In genomic region chr1:166014530-166014929, GRCm38 (mm10) we compare ENCODE assay signal across 18 mouse cellular contexts. TPM values are rescaled to one million over a fixed set of nuclear protein-coding genes. Genes with fewer than 3 reads are reported as not detected.
DNase-seq lines count a peak whose midpoint lies in the region; ATAC-seq and TF ChIP-seq lines count a peak whose summit lies in the region.
"Had no signal": no experiment of that assay in that cellular context is flagged by ENCODE, and none has a peak within 500 bp of the region (broad histone marks: within the 10 kb centered on the region; RNA-seq: fewer than 3 reads in every experiment).

No protein-coding gene starts in this region.

- peak; percentile 54; the same call in 1 of the 2 replicates for ATAC-seq in erythroid progenitor cell, adult 5-6 weeks (replicated peaks; ENCODE audit: low FRiP score, poor library complexity, severe bottlenecking)
- peak; percentile 89 for ATAC-seq in liver, postnatal 0 days
- ATAC-seq: forebrain, embryonic 16.5 days; hindbrain, embryonic 16.5 days; lung, postnatal 0 days had no signal

- peak; percentile 51; the same call in 1 of the 2 replicates for TF ChIP-seq EP300 in liver, postnatal 0 days (IDR thresholded peaks at IDR 0.05; ENCODE audit: low read depth)

- TF ChIP-seq POLR2A in kidney, adult 2 months (IDR thresholded peaks at IDR 0.05; ENCODE audit: low read depth, low read length) = no peak

- no peaks in the 10 kb centered on the region for H3K36me3 ChIP-seq in liver, postnatal 0 days (replicated peaks; ENCODE audit: insufficient read depth, low read length)
- no peaks in the 10 kb centered on the region for H3K36me3 ChIP-seq in kidney, adult 2 months (ENCODE audit: control insufficient read depth, insufficient read depth, low read length)
- H3K36me3 ChIP-seq: heart, embryonic 10.5 days; limb, embryonic 12.5 days had no signal

- WGBS in liver, postnatal 0 days (ENCODE audit: insufficient replicate concordance) = 41% methylated on average over 5 of the region's 5 CpGs
- WGBS in kidney, adult 2 months = 71% methylated on average over 5 of the region's 5 CpGs

- no peak overlapping the region for H3K9ac ChIP-seq in liver, postnatal 0 days (replicated peaks)
- H3K9ac ChIP-seq: limb, embryonic 12.5 days had no signal

- DNase-seq in T-cell, adult 2 months (ENCODE audit: low spot score) = peak; percentile 7
- no peak for DNase-seq in liver, postnatal 0 days
- DNase-seq in thymus, postnatal 36 days = peak; percentile 33 to 54
- DNase-seq in embryo, embryonic 9.5 days (ENCODE audit: extremely low spot score) = no peak
- DNase-seq in embryo, embryonic 11 days = no peak
- no peak for DNase-seq in kidney, adult 2 months
- DNase-seq: adrenal gland, adult 2 months; cerebellum, adult 8-10 months; kidney, adult 8-10 months; kidney, postnatal 4 days had no signal

- no peak for TF ChIP-seq CTCF in liver, postnatal 0 days (IDR thresholded peaks at IDR 0.05; ENCODE audit: low read depth)
- no peak for TF ChIP-seq CTCF in kidney, adult 2 months (conservative IDR thresholded peaks at IDR 0.05; ENCODE audit: insufficient read depth, insufficient read length, low read depth, low read length)

- H3K27ac ChIP-seq in liver, postnatal 0 days (ENCODE audit: low read depth) = no peak overlapping the region
- H3K27ac ChIP-seq in kidney, adult 2 months (ENCODE audit: insufficient read depth, low read depth, low read length) = no peak overlapping the region
- H3K27ac ChIP-seq: heart, embryonic 10.5 days; limb, embryonic 12.5 days; stomach, postnatal 0 days had no signal

- no peak overlapping the region for H3K4me3 ChIP-seq in liver, postnatal 0 days (ENCODE audit: low read depth, low read length)
- no peak overlapping the region for H3K4me3 ChIP-seq in kidney, adult 2 months (ENCODE audit: insufficient read depth, low read depth, low read length)
- H3K4me3 ChIP-seq: erythroblast, embryonic 14.5 days; heart, embryonic 10.5 days; limb, embryonic 12.5 days had no signal

- no peaks in the 10 kb centered on the region for H3K27me3 ChIP-seq in liver, postnatal 0 days (ENCODE audit: insufficient read depth, low read length)
- H3K27me3 ChIP-seq in kidney, adult 2 months (replicated peaks; ENCODE audit: control insufficient read depth, insufficient read depth, low read length) = no peaks in the 10 kb centered on the region
- H3K27me3 ChIP-seq: limb, embryonic 12.5 days had no signal

- H3K4me1 ChIP-seq in liver, postnatal 0 days (ENCODE audit: insufficient read depth) = 0 out of 2 replicates have a peak, but pooled peaks cover 7% of the 10 kb centered on the region
- no peaks in the 10 kb centered on the region for H3K4me1 ChIP-seq in kidney, adult 2 months (ENCODE audit: control insufficient read depth, insufficient read depth, low read length)
- H3K4me1 ChIP-seq: heart, embryonic 10.5 days; limb, embryonic 12.5 days had no signal

- no peaks in the 10 kb centered on the region for H3K9me3 ChIP-seq in liver, postnatal 0 days (ENCODE audit: low read length)
- H3K9me3 ChIP-seq: heart, embryonic 10.5 days; limb, embryonic 12.5 days had no signal

- no peak overlapping the region for H3K4me2 ChIP-seq in liver, postnatal 0 days (ENCODE audit: low read depth, low read length)
- H3K4me2 ChIP-seq: limb, embryonic 12.5 days had no signal

RNA-seq across cellular contexts. Expression of gene Pou2f1, which starts 12.1 kb away (rescaled TPM):
- 40.4 and 54.1 TPM in 2 replicates for total RNA-seq in erythroid progenitor cell, adult 5-6 weeks (2015; ENCODE audit: low replicate concordance)
- 26.4 and 28.9 TPM in 2 replicates for total RNA-seq in erythroid progenitor cell, adult 5-6 weeks (2017; ENCODE audit: low replicate concordance)
- 3.3 and 3.4 TPM in 2 replicates for polyA plus RNA-seq in liver, postnatal 0 days (2015; fragmentation: Nextera tagmentation; extraction: Ambion mirVana)
- 10.8 and 11.8 TPM in 2 replicates for polyA plus RNA-seq in kidney, adult 2 months (2012; rRNA removed)

Comparison
In these comparisons a context has a peak if more than half of its experiments do, and no peak if none do; other contexts are left out.
1. DNase-seq: peak in T-cell, adult 2 months (single experiment) and thymus, postnatal 36 days (2 of 2); none in liver, postnatal 0 days (single experiment), embryo, embryonic 9.5 days (single experiment), embryo, embryonic 11 days (single experiment) and kidney, adult 2 months (single experiment).